Mouse (Mus musculus) v-Abl transformed pro-B cells (cell line): ENCODE measurements around the gene Tmem38b.

Experiments used
- in situ Hi-C, 2 experiments: fragments of 400-800 bp; cut with MboI; formaldehyde crosslinking; loops; one replicate each; pipeline ENCODE4 v1.15.1; 2025; ENCODE audit not compliant: unreplicated experiment in 2 of 2

Tmem38b gene

DNA sequence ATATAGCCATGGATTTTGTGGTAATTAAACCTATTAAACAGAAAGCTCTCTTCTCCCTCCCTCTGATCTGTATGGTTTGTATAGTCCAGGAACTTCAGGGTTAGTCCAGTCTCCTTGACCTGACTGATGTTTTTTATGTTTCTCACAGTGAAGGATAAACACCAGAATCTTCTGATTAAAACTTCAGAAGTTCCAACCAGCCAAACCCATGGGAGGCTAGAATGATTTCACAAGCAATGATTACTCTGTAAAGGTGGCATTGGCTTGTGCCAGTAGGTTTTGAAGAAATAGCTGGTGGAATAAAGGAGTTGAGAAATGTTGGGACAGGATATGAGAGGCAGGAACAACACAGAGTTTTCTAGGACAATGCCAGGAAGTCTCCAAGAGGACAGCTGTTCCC, 40.6 kb downstream of the Tmem38b start:
- in situ Hi-C loops: no loop called here

DNA sequence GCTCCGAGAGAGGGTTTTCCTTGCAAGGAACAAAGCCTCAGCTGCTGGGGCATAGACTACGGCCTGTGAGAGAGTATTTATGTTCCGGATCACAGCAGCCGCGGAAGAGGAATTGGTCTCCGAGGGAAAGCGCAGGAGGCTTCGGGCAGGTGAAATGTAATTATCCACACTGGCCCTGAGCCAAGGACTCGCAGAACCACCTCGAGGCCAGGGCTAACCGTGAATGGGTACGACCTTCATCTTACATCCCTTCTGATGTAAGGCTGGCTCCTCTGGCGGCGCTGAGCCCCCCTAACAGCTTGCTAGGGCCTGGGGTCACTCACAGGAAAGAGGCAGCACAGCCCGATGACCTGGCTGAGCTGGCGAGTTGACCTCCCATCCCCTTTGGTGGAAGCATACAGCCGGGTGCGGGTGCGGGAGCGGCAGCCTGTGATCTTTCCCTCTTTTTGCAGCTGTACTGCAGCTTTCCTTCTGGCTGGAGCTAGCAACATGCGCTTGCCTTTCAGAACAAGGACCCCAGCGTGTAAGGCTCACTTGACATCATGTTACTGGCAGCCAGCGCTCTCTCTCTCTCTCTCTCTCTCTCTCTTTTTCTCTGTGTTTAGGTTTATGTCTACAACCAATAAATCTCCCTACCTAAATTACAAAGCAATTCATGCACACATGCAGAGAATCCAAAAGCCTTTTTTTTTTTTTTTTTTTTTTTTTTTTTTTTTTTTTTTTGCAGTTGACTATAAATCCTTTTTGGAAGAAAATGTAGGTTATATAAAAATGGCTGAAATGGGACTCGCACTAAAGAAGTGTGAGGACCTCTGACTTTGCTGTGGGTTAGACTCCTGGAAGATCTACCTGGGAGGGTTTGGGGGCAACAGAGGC, 52.9 kb downstream of the Tmem38b start:
- in situ Hi-C loops: no loop called here

DNA sequence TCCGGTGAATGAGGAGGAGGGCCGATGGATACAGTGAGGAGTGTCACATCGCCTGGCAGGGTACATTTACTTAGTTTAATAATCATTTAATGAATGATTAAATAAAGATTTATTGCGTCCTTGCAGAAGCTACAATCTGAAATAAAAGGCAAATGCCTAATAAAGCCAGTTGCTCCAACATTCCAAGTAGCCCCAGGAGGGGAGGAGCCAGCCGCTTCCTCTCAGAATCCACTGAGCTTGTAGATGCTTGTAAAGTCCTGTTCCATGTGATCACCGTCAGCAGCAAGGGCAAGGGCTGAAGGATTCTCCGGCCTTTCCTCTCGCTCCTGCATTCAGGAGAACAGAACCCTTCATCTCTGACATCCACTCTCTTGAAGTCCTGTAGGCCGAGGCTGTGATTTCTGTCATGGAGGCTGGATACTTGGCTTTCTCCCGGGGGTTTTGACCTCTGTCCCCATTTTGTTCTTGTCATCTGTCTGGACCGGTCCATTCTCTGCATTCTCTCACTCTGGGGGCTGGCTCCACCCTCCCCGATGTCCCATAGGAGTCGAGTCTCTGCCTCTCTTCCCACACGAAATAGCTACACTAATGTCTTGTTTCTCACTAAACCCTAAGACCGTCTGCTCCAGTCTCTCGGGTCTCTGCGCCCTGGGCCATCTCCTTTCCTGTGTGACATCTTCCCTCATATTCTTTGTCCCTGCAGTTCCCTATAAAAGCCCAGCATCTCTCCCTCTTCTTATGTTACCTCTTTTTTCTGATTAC, 57.3 kb downstream of the Tmem38b start:
- in situ Hi-C loops: loop anchor here in 1 of 2 experiments (5.0 kb wide), 2 partner anchors 39 to 1359 kb away; no protein-coding TSS in a partner anchor

DNA sequence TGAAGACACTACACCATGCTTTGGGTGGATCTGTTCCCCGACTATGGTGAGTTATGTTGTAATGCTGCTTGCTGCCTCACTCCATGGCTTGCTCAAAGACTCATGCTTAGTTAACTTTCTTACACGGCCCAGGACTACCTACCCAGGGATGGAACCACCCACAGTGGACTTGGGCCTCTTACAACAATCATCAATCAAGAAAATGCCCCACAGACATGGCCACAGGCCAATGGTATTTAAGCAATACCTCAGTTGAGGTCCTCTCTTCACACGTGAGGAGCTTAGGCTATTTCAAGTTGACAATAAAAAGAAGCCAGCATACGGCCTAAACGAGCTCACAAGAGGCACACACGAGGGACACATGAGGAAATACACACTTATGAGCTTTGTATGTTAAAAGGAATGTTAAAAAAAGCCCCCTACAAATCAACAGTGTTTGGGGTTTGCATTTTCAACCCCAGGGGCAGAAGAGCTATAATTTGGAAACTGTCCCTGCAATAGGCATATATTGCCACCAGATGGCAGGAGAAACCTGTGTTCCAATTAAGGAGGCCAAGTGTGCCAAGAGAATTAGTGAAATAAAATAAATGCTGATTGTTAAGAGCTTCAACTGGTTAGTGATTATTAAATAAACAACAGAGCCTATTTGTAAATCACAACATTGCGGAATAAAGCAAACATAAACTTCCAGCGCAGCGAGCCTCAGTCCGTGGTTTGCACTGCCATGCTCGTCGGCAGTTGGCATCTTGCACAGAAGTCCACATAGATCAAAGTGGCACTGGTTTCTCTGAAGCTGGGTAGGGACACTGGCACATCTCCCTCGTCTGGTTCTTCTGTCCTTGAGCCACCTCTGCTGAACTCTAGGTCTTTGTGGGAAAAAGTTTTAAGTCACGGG, 58.8 kb downstream of the Tmem38b start:
- in situ Hi-C loops: loop anchor here (5.0 kb wide), 3 partner anchors 38 to 1358 kb away; no protein-coding TSS in a partner anchor

DNA sequence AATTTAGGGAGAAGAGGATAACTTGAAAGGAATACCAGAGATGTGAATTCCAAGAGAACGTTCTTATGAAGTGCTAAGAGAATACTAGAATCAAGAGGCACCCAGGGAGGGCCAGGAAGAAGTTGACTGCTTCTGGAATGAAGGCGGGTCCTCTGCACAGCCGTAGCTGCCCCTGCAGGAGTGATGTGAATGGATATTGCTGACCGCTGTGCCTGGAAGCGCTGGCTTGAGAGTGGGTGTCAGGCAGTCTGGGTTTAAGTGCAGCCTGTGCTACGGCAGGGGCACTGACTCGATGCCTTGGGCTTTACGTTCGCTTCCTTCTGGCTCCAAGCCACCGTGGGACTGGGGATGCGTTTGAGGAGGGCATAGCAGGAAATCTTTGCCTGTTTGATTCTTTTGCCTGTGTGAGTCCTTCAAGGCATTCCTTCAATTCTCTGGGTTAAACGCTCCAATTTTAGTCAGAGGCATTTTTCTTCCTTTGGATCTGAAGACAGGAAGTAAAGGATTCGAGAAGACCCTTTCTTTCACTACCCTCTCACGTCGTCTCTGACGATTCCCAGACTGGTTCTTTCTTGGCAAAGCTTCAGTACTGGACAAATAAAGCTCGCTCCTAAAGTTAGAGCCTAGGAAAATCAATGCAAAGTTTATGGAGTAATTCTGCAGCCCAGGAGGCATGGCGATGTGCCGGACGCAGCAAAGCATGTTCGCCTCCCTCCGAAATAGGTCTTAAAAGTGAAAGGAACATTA, 60.7 kb downstream of the Tmem38b start:
- in situ Hi-C loops: loop anchor here in 1 of 2 experiments (5.0 kb wide), 1 partner anchor 1351 kb away; no protein-coding TSS in a partner anchor

DNA sequence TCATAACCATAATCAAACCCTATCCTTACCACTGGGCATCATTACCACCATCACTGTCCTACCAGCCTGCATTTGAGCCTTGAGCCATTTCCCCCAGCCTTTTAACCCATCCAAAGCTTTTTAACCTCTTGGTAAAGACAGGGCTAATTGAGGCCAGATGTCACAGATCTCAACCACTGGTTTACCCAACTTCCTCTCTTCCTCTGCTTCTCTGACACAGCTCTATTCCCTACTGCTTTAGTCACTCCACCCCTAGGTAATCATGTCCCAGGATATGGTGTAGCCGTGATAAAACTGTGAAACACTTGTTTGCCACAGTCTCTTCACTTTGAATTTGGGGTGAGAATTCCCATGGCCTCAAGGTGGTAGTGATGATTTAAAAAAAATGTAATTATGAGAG, 69.5 kb downstream of the Tmem38b start:
- in situ Hi-C loops: no loop called here

DNA sequence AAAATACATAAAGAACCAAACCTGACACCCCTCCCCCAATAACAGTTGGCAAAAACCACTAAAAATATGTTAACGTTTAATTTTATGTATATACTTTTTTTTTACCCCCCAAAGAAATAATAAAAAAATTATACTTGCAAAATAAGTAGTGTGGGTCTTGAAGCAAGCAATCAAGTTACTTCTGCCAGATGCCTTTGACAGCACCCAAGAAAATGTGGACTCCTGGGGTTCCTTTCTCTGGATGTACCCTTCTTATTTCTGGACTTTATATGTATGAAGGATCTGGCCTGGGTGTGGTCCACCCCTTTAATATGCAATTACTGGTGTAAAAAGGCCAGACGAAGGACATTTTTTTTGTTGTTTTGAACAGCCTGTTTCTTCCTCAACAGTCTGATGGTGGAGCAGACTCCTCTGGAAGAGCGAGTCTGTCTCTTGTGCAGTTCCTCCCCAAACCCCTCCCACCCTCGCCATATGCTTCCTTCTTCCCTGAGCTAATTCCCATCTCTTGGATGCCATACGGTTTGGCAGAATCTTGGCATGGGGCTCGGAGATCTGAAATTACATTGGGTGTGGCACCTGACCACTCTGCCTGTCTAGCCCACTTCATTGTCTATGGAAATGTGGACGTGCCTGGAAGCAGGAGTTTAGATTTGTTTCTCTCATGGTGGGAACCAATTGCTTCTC, 70.4 kb downstream of the Tmem38b start:
- in situ Hi-C loops: no loop called here

DNA sequence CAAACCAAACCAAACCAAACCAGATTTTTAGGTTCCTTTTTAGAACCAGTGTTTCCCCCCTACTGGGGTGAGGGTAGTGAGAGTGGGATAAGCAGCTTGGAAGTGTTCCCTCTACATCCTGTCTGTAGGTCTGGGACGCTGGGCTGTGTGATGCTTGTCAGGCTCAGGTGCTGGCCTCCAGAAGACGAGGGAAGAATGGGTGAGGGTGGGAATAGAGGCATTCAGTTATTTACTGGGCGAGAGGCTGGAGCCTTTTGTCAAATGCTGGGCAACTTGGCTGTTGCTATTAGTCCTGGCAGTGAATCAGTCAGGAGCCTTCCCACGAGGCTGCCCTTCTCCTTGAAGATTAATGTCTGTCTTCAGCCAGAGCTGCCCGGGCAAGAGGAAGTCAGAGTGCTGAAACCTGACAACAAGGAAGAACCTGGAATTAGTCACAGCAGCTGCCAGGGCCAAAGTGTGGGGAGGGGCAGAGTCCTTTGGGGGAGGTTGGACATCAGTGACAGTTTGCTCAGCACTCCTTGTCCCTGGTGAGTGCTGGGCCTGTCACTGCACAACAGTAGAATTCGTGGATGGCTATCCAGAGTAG, 74.6 kb downstream of the Tmem38b start:
- in situ Hi-C loops: no loop called here

DNA sequence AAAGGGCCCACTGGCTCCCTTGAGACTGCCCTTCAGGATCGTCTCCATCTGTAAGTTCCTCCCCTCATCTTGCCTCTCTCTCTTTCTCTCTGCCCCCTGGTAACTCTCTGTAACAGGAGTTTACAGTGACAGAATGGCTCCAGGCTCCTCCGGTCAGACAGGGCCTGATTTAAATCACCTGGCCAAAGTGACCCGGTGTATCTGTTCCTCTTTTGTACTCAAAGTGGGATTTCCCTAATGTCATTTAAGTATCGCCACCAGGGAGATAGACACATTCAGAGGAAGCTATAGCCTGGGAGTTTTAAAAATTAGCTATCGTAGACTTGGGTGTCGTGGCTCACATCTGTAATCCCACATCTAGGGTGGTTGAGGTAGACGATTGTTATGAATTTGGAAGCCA, 78.5 kb downstream of the Tmem38b start:
- in situ Hi-C loops: no loop called here

DNA sequence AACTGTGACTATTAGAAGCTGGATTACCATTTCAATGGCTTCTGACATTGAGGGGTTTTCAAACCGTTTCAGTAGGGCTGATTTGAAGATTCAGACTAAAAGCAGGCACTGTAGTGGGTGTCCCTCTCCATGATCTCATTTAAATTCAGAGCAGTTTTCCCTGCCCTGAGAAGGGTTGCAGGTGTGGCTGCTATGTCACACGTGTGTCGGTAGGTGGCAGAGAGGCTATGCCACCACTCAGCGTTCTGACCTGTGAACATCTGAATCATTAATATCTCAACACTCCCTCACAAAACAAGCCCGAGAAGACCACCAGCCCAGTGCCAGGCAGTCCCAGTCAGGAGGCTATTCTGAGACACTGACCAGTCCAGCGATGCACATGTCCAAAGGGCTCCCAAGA, 79.7 kb downstream of the Tmem38b start:
- in situ Hi-C loops: no loop called here

DNA sequence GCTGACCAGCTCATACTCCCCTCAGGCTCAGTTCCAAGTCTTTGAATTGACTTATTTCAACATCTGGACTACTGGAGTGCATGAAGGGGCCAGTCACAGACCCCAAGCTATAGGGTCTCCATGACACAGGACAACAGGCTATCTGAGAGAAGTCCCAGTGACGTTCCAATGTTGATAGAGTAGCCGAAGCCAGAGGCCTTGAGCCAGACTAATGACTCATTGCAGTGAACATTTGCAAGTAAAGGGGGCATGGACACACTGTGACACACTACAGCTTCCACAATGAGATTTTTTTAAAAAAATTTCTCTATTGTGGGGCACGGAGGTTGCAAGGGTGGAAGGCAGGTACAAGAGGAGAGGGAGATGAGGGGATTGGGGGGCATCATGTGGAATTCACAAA, 81.2 kb downstream of the Tmem38b start:
- in situ Hi-C loops: no loop called here
